Mouse (Mus musculus) G1E (cell line): ENCODE results near the gene Xkr8. TPM values are rescaled to one million over a fixed set of nuclear protein-coding genes. Genes with fewer than 3 reads are reported as not detected.

ENCODE experiments used
- ATAC-seq: 2 replicates; pipeline ENCODE4 v1.8.0; 2016; ENCODE audit warnings: mild to moderate bottlenecking; ENCODE audit not compliant: insufficient number of reproducible peaks, poor library complexity, low FRiP score, severe bottlenecking; ENCODE audit errors: extremely low read depth
- DNase-seq: peaks from one replicate; pipeline ENCODE4 v3.0.0; 2012; ENCODE audit warnings: low spot score
- H3K27me3 ChIP-seq: 2 replicates; pipeline ENCODE4 v1.6.1; 2012; ENCODE audit warnings: mild to moderate bottlenecking, low read length, inconsistent platforms; ENCODE audit not compliant: insufficient read depth
- H3K36me3 ChIP-seq: replicated peaks from 2 replicates; pipeline ENCODE3; 2012; ENCODE audit warnings: mild to moderate bottlenecking, inconsistent platforms
- H3K4me1 ChIP-seq: 2 replicates; pipeline ENCODE4 v1.6.1; 2012; ENCODE audit warnings: low read depth, low read length, inconsistent platforms, mixed read lengths; ENCODE audit not compliant: insufficient read depth
- H3K4me3 ChIP-seq: 2 replicates; pipeline ENCODE4 v1.5.1; 2012; ENCODE audit warnings: low read depth, mild to moderate bottlenecking, inconsistent platforms, low read length, moderate library complexity, mixed read lengths
- H3K9me3 ChIP-seq: replicated peaks from 2 replicates; pipeline ENCODE4 v1.6.1; 2012; ENCODE audit warnings: inconsistent platforms
- CTCF ChIP-seq: IDR thresholded peaks from 2 replicates; pipeline ENCODE4 v1.5.1; 2012; ENCODE audit warnings: low read depth, low read length, inconsistent platforms, mixed read lengths
- GATA1 ChIP-seq: IDR thresholded peaks from 2 replicates; pipeline ENCODE4 v1.6.1; 2012; ENCODE audit warnings: borderline replicate concordance, low read length, inconsistent platforms, mixed read lengths
- GATA2 ChIP-seq: IDR thresholded peaks from 2 replicates; pipeline ENCODE4 v1.6.1; 2012; ENCODE audit warnings: low read depth, low read length, inconsistent platforms, borderline replicate concordance
- POLR2AphosphoS5 ChIP-seq: IDR thresholded peaks from 2 replicates; pipeline ENCODE4 v1.6.1; 2012; ENCODE audit warnings: low read depth, low read length, inconsistent platforms; ENCODE audit not compliant: insufficient replicate concordance
- TAL1 ChIP-seq: conservative IDR thresholded peaks from 2 replicates; pipeline ENCODE4 v1.6.1; 2012; ENCODE audit warnings: low read depth, low read length, inconsistent platforms, mixed read lengths
- polyA plus RNA-seq: library from polyadenylated mRNA; stranded (reverse); fragments of >175 nt; gene quantifications from 2 replicates; pipeline ENCODE4 v1.2.3, GENCODE M21; 2012
- total RNA-seq, 2 experiments: library from RNA; stranded (forward) in 1 of 2; stranded (reverse) in 1 of 2; fragments of 200-1000 nt in 1 of 2; fragments of >200 nt in 1 of 2; fragmentation: Nextera tagmentation in 1 of 2; gene quantifications; 2 replicates each; pipeline ENCODE4 v1.2.3; 2014 to 2017

Xkr8 gene
- total and polyA plus RNA-seq, 3 experiments = 0.46 to 5.1 (median 0.75) TPM

DNA sequence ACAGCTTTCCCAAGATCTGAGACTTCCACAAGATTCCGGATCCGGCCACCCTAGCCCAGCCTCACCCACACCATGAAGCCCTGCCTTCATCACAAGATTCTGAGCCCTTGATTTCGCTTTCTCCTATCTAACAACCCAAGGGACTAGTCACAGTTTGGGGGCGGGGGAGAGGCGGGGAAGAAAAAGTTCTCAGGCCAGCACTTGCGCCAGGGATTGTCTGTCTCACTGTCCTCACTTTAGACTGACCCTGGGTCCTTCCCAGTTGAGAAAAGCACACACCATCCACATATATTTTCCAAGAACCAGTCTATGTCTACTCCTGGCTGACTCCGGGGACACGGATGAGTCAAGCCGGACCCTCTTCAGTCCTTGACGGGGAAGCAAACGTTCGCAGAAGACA, 730 bp downstream of the Xkr8 start:
- DNase-seq (no peak), ATAC-seq (no peak)
- H3K27me3 ChIP-seq = no peaks in the 10 kb centered on the region; the same call in 1 of the 2 replicates
- H3K4me1 ChIP-seq = peaks cover 60% of the 10 kb centered on the region
- no peaks in the 10 kb centered on the region for H3K9me3 ChIP-seq
- H3K36me3 ChIP-seq = peaks cover 27% of the 10 kb centered on the region
- TF ChIP-seq CTCF = no peak
- no peak for TF ChIP-seq GATA1
- TF ChIP-seq POLR2AphosphoS5 = no peak
- TF ChIP-seq TAL1 = no peak
- no peak for TF ChIP-seq GATA2
- peak overlapping the region; percentile 86 for H3K4me3 ChIP-seq

DNA sequence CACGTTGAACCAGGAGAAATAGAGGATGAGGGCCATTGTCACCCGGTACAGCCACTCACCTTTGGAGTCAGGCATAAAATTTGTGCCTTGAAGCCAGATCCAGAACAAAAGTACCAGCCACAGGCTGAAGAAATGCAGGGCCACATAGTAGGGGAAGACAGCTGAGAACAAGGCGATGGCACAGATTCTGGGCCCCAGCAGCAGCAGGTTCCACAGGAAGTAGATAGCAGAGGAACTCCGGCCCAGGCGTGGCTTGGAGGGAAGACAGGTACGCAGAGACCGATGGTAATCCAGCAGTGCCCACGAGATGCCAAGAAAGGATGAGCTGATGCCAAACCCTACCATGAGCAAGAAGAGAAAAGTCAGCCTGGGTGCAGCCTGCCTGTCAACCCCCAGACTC, 4.1 kb downstream of the Xkr8 start:
- Histone ChIP-seq H3K4me1 (peaks cover 32% of the 10 kb centered on the region), H3K9me3 (no peaks in the 10 kb centered on the region), H3K27me3 (no peaks in the 10 kb centered on the region; the same call in 1 of the 2 replicates), H3K4me3 (no peak overlapping the region), H3K36me3 (peaks cover 56% of the 10 kb centered on the region)
- ATAC-seq = no peak
- no peak for DNase-seq
- TF ChIP-seq TAL1 = no peak
- no peak for TF ChIP-seq GATA2
- no peak for TF ChIP-seq CTCF
- no peak for TF ChIP-seq POLR2AphosphoS5
- TF ChIP-seq GATA1 = no peak

- no peak for ATAC-seq
- H3K36me3 ChIP-seq = peaks cover 74% of the 10 kb centered on the region
These were observed 14.1 kb downstream of the Xkr8 start for GRCm38 (mm10) chr4:132718251-132718650.

GRCm38 (mm10) chr4:132713181-132713580, 19.2 kb downstream of the Xkr8 start:
- ATAC-seq = no peak
- TF ChIP-seq TAL1 (no peak), CTCF (no peak), GATA1 (no peak), GATA2 (no peak), POLR2AphosphoS5 (no peak)
- peaks cover 70% of the 10 kb centered on the region for H3K36me3 ChIP-seq

More at GRCm38 (mm10) chr4:132718251-132718650, 14.1 kb downstream of the Xkr8 start:
- Histone ChIP-seq H3K4me3 (no peak overlapping the region), H3K27me3 (no peaks in the 10 kb centered on the region), H3K4me1 (no peaks in the 10 kb centered on the region), H3K9me3 (no peaks in the 10 kb centered on the region)
- DNase-seq = no peak
- no peak for TF ChIP-seq GATA1
- no peak for TF ChIP-seq CTCF
- TF ChIP-seq GATA2 = no peak
- TF ChIP-seq POLR2AphosphoS5 = no peak
- TF ChIP-seq TAL1 = no peak

DNA sequence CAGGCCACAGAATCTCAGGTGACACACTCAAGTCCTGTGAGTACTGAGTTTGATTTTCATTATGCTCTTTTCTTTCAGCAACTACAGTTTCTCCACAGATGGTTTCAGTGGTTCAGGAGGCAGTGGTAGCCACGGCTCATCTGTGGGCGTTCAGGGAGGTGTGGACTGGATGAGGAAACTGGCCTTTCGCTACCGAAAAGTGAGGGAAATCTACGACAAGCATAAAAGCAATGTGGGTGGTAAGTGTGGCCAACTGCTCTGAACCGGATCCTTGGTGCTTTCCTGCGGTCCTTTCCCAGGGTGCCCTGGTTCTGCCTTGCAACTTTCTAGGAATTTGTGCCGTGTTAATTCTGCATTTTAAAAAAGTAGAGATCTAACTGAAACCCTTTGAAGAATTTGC, 25.5 kb downstream of the Xkr8 start:
- H3K4me3 ChIP-seq = no peak overlapping the region
- H3K36me3 ChIP-seq = peaks cover 88% of the 10 kb centered on the region
- TF ChIP-seq GATA2 = no peak
- TF ChIP-seq GATA1 = no peak
- TF ChIP-seq CTCF = no peak
- TF ChIP-seq POLR2AphosphoS5 = no peak
- no peak for TF ChIP-seq TAL1
- no peaks in the 10 kb centered on the region for H3K9me3 ChIP-seq
- H3K27me3 ChIP-seq = no peaks in the 10 kb centered on the region
- H3K4me1 ChIP-seq = no peaks in the 10 kb centered on the region
- DNase-seq (no peak), ATAC-seq (no peak)

More at GRCm38 (mm10) chr4:132713181-132713580, 19.2 kb downstream of the Xkr8 start:
- no peak for DNase-seq
- Histone ChIP-seq H3K4me3 (no peak overlapping the region), H3K9me3 (no peaks in the 10 kb centered on the region), H3K4me1 (no peaks in the 10 kb centered on the region), H3K27me3 (no peaks in the 10 kb centered on the region)

GRCm38 (mm10) chr4:132702076-132702475, 30.3 kb downstream of the Xkr8 start:
- H3K4me1 ChIP-seq = no peaks in the 10 kb centered on the region
- no peak overlapping the region for H3K4me3 ChIP-seq
- no peak for ATAC-seq
- no peaks in the 10 kb centered on the region for H3K27me3 ChIP-seq
- DNase-seq = no peak
- H3K9me3 ChIP-seq = no peaks in the 10 kb centered on the region
- TF ChIP-seq POLR2AphosphoS5 = no peak
- H3K36me3 ChIP-seq = peaks cover 91% of the 10 kb centered on the region
